8 mouse cellular contexts compared by ENCODE assay signal in the genomic region with DNA sequence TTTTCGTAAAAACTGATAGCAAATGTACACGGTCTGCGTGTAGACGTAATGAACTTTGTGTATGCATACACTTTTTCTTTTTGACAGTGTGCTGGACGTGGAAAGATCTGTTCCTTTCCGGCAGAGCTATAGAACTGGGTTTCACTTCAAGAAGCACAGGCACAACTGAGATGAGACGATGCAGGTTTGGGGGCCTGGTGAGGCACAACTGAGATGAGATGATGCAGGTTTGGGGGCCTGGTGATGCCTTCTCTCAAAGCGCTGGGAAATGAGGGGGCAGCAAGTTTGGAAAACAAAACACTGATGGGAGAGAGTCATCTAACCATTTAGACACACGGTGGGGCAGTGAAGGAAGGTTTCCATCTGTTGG. TPM values are rescaled to one million over a fixed set of nuclear protein-coding genes. Genes with fewer than 3 reads are reported as not detected.
A peak's percentile ranks its signal among the peaks of the same experiment; 100 is the strongest.
DNase-seq lines count a peak whose midpoint lies in the region; ATAC-seq and TF ChIP-seq lines count a peak whose summit lies in the region.

No protein-coding gene starts in this region.

- no peaks in the 10 kb centered on the region for H3K9me3 ChIP-seq in forebrain, embryonic 11.5 days (ENCODE audit: control insufficient read depth, low read length)
- H3K9me3 ChIP-seq in liver, embryonic 12.5 days (replicated peaks): no peaks in the 10 kb centered on the region
- H3K9me3 ChIP-seq in stomach, embryonic 16.5 days (replicated peaks; ENCODE audit: control insufficient read depth, low read length): no peaks in the 10 kb centered on the region

- H3K4me2 ChIP-seq in forebrain, embryonic 11.5 days (ENCODE audit: low read depth, low read length, severe bottlenecking): peak overlapping the region; percentile 49
- peak overlapping the region; percentile 80 for H3K4me2 ChIP-seq in liver, embryonic 12.5 days
- H3K4me2 ChIP-seq in stomach, embryonic 16.5 days (ENCODE audit: low read depth, low read length): peak overlapping the region; percentile 73

- ATAC-seq in forebrain, embryonic 11.5 days (replicated peaks; ENCODE audit: low FRiP score): 0 out of 2 replicates have a peak, but pooled peaks have one; percentile 25
- 0 out of 2 replicates have a peak, but pooled peaks have one; percentile 3 for ATAC-seq in liver, embryonic 12.5 days
- no peak for ATAC-seq in stomach, embryonic 16.5 days (ENCODE audit: insufficient read depth, low FRiP score)

- peak overlapping the region; percentile 95 for H3K4me3 ChIP-seq in spleen, adult 2 months (ENCODE audit: extremely low read depth, insufficient read depth, insufficient read length)
- H3K4me3 ChIP-seq in forebrain, embryonic 11.5 days (ENCODE audit: low read depth, low read length): peak overlapping the region; percentile 65
- peak overlapping the region; percentile 99 for H3K4me3 ChIP-seq in liver, embryonic 12.5 days
- peak overlapping the region; percentile 99 for H3K4me3 ChIP-seq in stomach, embryonic 16.5 days (replicated peaks; ENCODE audit: low read length)

- TF ChIP-seq POLR2A in spleen, adult 2 months (IDR thresholded peaks at IDR 0.05; ENCODE audit: low read depth, low read length): no peak

- H3K36me3 ChIP-seq in spleen, adult 2 months (ENCODE audit: control insufficient read depth, insufficient read depth, low read length): no peaks in the 10 kb centered on the region
- H3K36me3 ChIP-seq in forebrain, embryonic 11.5 days (ENCODE audit: control insufficient read depth, insufficient read depth, low read length): no peaks in the 10 kb centered on the region
- H3K36me3 ChIP-seq in liver, embryonic 12.5 days: no peaks in the 10 kb centered on the region
- no peaks in the 10 kb centered on the region for H3K36me3 ChIP-seq in stomach, embryonic 16.5 days (ENCODE audit: control insufficient read depth, insufficient read depth, low read length)

- peaks cover 9% of the 10 kb centered on the region for H3K4me1 ChIP-seq in spleen, adult 2 months (ENCODE audit: control insufficient read depth, insufficient read depth, insufficient read length)
- peaks cover 4% of the 10 kb centered on the region; the same call in 1 of the 2 replicates for H3K4me1 ChIP-seq in forebrain, embryonic 11.5 days (replicated peaks; ENCODE audit: control insufficient read depth, insufficient read depth, low read length)
- H3K4me1 ChIP-seq in liver, embryonic 12.5 days: peaks cover 42% of the 10 kb centered on the region
- H3K4me1 ChIP-seq in stomach, embryonic 16.5 days (ENCODE audit: control insufficient read depth, insufficient read depth, low read length): peaks cover 4% of the 10 kb centered on the region; the same call in 1 of the 2 replicates

- 52% methylated on average over 9 of the region's 9 CpGs for WGBS in spleen, adult 2 months
- WGBS in forebrain, embryonic 11.5 days: 57% methylated on average over 9 of the region's 9 CpGs
- WGBS in liver, embryonic 12.5 days (ENCODE audit: insufficient replicate concordance): 63% methylated on average over 9 of the region's 9 CpGs
- whole genome bisulfite sequencing in stomach, embryonic 16.5 days: 37% methylated on average over 9 of the region's 9 CpGs

- H3K9ac ChIP-seq in forebrain, embryonic 11.5 days (ENCODE audit: low read length): peak overlapping the region; percentile 85
- peak overlapping the region; percentile 94 for H3K9ac ChIP-seq in liver, embryonic 12.5 days
- H3K9ac ChIP-seq in stomach, embryonic 16.5 days (ENCODE audit: low read length): peak overlapping the region; percentile 97

- no peak for DNase-seq in spleen, adult 2 months (ENCODE audit: low read depth in 1 of 2, low spot score in 2 of 2)
- no peak for DNase-seq in spleen, postnatal 14 days (ENCODE audit: low spot score in 2 of 2)
- DNase-seq in forebrain, embryonic 11.5 days (ENCODE audit: low spot score): no peak
- no peak for DNase-seq in cerebellum, adult 9-10 months
- no peak for DNase-seq in retina, embryonic 14.5 days (ENCODE audit: low spot score)
- no peak for DNase-seq in layer of hippocampus, postnatal 25 days (ENCODE audit: extremely low spot score in 1 of 2, low spot score in 1 of 2)

- no peaks in the 10 kb centered on the region for H3K27me3 ChIP-seq in spleen, adult 2 months (ENCODE audit: control insufficient read depth, insufficient read depth, low read length)
- H3K27me3 ChIP-seq in forebrain, embryonic 11.5 days (ENCODE audit: control insufficient read depth, insufficient read depth, low read length): no peaks in the 10 kb centered on the region
- no peaks in the 10 kb centered on the region for H3K27me3 ChIP-seq in liver, embryonic 12.5 days (replicated peaks)
- H3K27me3 ChIP-seq in stomach, embryonic 16.5 days (ENCODE audit: control insufficient read depth, insufficient read depth, low read length): no peaks in the 10 kb centered on the region

- H3K27ac ChIP-seq in spleen, adult 2 months (ENCODE audit: insufficient read depth, low read length): peak overlapping the region; percentile 65
- H3K27ac ChIP-seq in forebrain, embryonic 11.5 days (ENCODE audit: low read depth, low read length): peak overlapping the region; percentile 51
- peak overlapping the region; percentile 83; the same call in 1 of the 2 replicates for H3K27ac ChIP-seq in liver, embryonic 12.5 days
- 0 out of 2 replicates have a peak overlapping the region, but pooled peaks have one; percentile 10 for H3K27ac ChIP-seq in stomach, embryonic 16.5 days (ENCODE audit: low read length)

- TF ChIP-seq CTCF in spleen, adult 2 months (IDR thresholded peaks at IDR 0.05; ENCODE audit: extremely low read depth, insufficient read depth, insufficient read length, insufficient replicate concordance): no peak

RNA-seq across cellular contexts. Expression of a gene that starts 0.3 kb away (rescaled TPM):
- polyA plus RNA-seq in spleen, adult 2 months (2012; rRNA removed): 61.7 and 130 TPM in 2 replicates
- 80.5 and 87.8 TPM in 2 replicates for polyA plus RNA-seq in forebrain, embryonic 11.5 days (2014; fragmentation: Nextera tagmentation; extraction: Ambion mirVana)
- polyA plus RNA-seq in liver, embryonic 12.5 days (2016; fragmentation: Nextera tagmentation; extraction: Ambion mirVana): 87.7 and 88.9 TPM in 2 replicates
- polyA plus RNA-seq in stomach, embryonic 16.5 days (2015; fragmentation: Nextera tagmentation; extraction: Ambion mirVana): 38.5 and 45.9 TPM in 2 replicates
- 10 to 100 TPM; 92.0 to 97.1 TPM for total RNA-seq in layer of hippocampus, postnatal 25 days (2021)

Comparison
In these comparisons a context has a peak if more than half of its experiments do, and no peak if none do; other contexts are left out.
1. H3K27ac ChIP-seq: peak in every context shown above with its lines; median percentile 83 in liver, embryonic 12.5 days; 65 in spleen, adult 2 months; 51 in forebrain, embryonic 11.5 days; 10 in stomach, embryonic 16.5 days.